Mouse (Mus musculus) forebrain, embryonic 14.5 days (tissue): ENCODE measurements around the gene Adamts18. TPM values are rescaled to one million over a fixed set of nuclear protein-coding genes. Genes with fewer than 3 reads are reported as not detected.

Source experiments
- ATAC-seq: fragments of 200-750 bp; cut with Nextera tagmentation; 2 replicates; pipeline ENCODE4 v1.8.0; 2017; ENCODE audit warnings: mild to moderate bottlenecking, moderate library complexity
- DNase-seq: peaks from one replicate; pipeline ENCODE4 v3.0.0-alpha.2; 2015; ENCODE audit warnings: low spot score
- H3K27ac ChIP-seq: fragments of 300-500 bp; sonication (generic); 2 replicates; pipeline ENCODE4 v1.5.1; 2014; ENCODE audit warnings: low read depth, mild to moderate bottlenecking, control low read depth, low read length, moderate library complexity
- H3K27me3 ChIP-seq: fragments of 300-500 bp; sonication (generic); replicated peaks from 2 replicates; pipeline ENCODE4 v1.6.1; 2014; ENCODE audit warnings: low read length, control low read depth, mixed read lengths; ENCODE audit not compliant: control insufficient read depth, insufficient read depth
- H3K36me3 ChIP-seq: fragments of 300-500 bp; sonication (generic); 2 replicates; pipeline ENCODE4 v1.6.1; 2014; ENCODE audit warnings: low read length, control low read depth; ENCODE audit not compliant: control insufficient read depth, insufficient read depth
- H3K4me1 ChIP-seq: fragments of 300-500 bp; sonication (generic); 2 replicates; pipeline ENCODE4 v1.6.1; 2014; ENCODE audit warnings: antibody characterized with exemption, low read length, control low read depth; ENCODE audit not compliant: control insufficient read depth, insufficient read depth
- H3K4me2 ChIP-seq: fragments of 300-500 bp; sonication (generic); 2 replicates; pipeline ENCODE4 v1.6.1; 2014; ENCODE audit warnings: mild to moderate bottlenecking, control low read depth, low read length
- H3K4me3 ChIP-seq: fragments of 300-500 bp; sonication (generic); 2 replicates; pipeline ENCODE4 v1.5.1; 2014; ENCODE audit warnings: low read depth, low read length, control low read depth
- H3K9ac ChIP-seq: fragments of 300-500 bp; sonication (generic); 2 replicates; pipeline ENCODE4 v1.6.1; 2014; ENCODE audit warnings: mild to moderate bottlenecking, low read length, control low read depth, moderate library complexity
- H3K9me3 ChIP-seq: fragments of 300-500 bp; sonication (generic); replicated peaks from 2 replicates; pipeline ENCODE4 v1.6.1; 2016; ENCODE audit warnings: low read length, control low read depth, mixed read lengths; ENCODE audit not compliant: control insufficient read depth
- WGBS: fragments of 180-500 bp; shearing (Covaris S2); extraction: QIAGEN DNeasy Blood & Tissue Kit; methylation state at CpG from one replicate; pipeline ENCODE4 v1.1.7; 2014; 5-methylcytosine and 5-hydroxymethylcytosine counted together
- polyA plus RNA-seq: library from polyadenylated mRNA; unstranded; fragments of >200 nt; fragmentation: Nextera tagmentation; extraction: Ambion mirVana; gene quantifications from 2 replicates; pipeline ENCODE4 v1.2.1, GENCODE M21; 2014

Adamts18 gene
- polyA plus RNA-seq, 1 experiment from 2014 or later, result 8.8 TPM

GRCm38 (mm10) chr8:113755866-113756265 lies 92.7 kb downstream of the Adamts18 start:
- Histone ChIP-seq H3K27ac (no peak overlapping the region), H3K9ac (no peak overlapping the region), H3K36me3 (no peaks in the 10 kb centered on the region), H3K4me2 (no peak overlapping the region), H3K4me1 (no peaks in the 10 kb centered on the region), H3K4me3 (no peak overlapping the region), H3K9me3 (no peaks in the 10 kb centered on the region), H3K27me3 (no peaks in the 10 kb centered on the region)
- ATAC-seq (no peak), DNase-seq (no peak)
- 52% methylated on average over 5 of the region's 5 CpGs for WGBS

GRCm38 (mm10) chr8:113753153-113753552 lies 95.4 kb downstream of the Adamts18 start:
- 92% methylated on average over 2 of the region's 2 CpGs for WGBS
- H3K36me3 ChIP-seq, result no peaks in the 10 kb centered on the region
- H3K9ac ChIP-seq, result no peak overlapping the region
- H3K27me3 ChIP-seq, result no peaks in the 10 kb centered on the region
- H3K4me1 ChIP-seq, result no peaks in the 10 kb centered on the region
- DNase-seq (no peak), ATAC-seq (no peak)
- no peaks in the 10 kb centered on the region for H3K9me3 ChIP-seq
- no peak overlapping the region for H3K4me2 ChIP-seq
- no peak overlapping the region for H3K27ac ChIP-seq
- H3K4me3 ChIP-seq, result no peak overlapping the region

GRCm38 (mm10) chr8:113752349-113752748 lies 96.2 kb downstream of the Adamts18 start:
- Histone ChIP-seq H3K9ac (no peak overlapping the region), H3K27me3 (no peaks in the 10 kb centered on the region), H3K4me2 (no peak overlapping the region), H3K36me3 (no peaks in the 10 kb centered on the region), H3K4me1 (no peaks in the 10 kb centered on the region), H3K9me3 (no peaks in the 10 kb centered on the region), H3K27ac (no peak overlapping the region), H3K4me3 (no peak overlapping the region)
- ATAC-seq, result no peak
- DNase-seq, result no peak
- 87% methylated on average over 3 of the region's 3 CpGs for WGBS

- no peaks in the 10 kb centered on the region for H3K9me3 ChIP-seq
- no peak overlapping the region for H3K9ac ChIP-seq
- 88% methylated on average over 9 of the region's 9 CpGs for WGBS
- no peak overlapping the region for H3K4me3 ChIP-seq
- H3K27me3 ChIP-seq, result no peaks in the 10 kb centered on the region
- 0 out of 2 replicates have a peak, but pooled peaks cover 7% of the 10 kb centered on the region for H3K36me3 ChIP-seq
- DNase-seq (no peak), ATAC-seq (no peak)
- H3K4me1 ChIP-seq, result no peaks in the 10 kb centered on the region
- H3K4me2 ChIP-seq, result no peak overlapping the region
- no peak overlapping the region for H3K27ac ChIP-seq
These were observed 113.0 kb downstream of the Adamts18 start for GRCm38 (mm10) chr8:113735496-113736060.

- H3K4me2 ChIP-seq, result no peak overlapping the region
- 54% methylated on average over 8 of the region's 8 CpGs for WGBS
- H3K9me3 ChIP-seq, result no peaks in the 10 kb centered on the region
These were observed 123.2 kb downstream of the Adamts18 start for GRCm38 (mm10) chr8:113725331-113725730.

GRCm38 (mm10) chr8:113723873-113724538 lies 124.5 kb downstream of the Adamts18 start:
- H3K27ac ChIP-seq, result no peak overlapping the region
- no peaks in the 10 kb centered on the region for H3K9me3 ChIP-seq
- no peak for DNase-seq
- no peak overlapping the region for H3K4me3 ChIP-seq
- no peak for ATAC-seq
- no peak overlapping the region for H3K9ac ChIP-seq
- H3K4me1 ChIP-seq, result peaks cover 5% of the 10 kb centered on the region
- no peak overlapping the region for H3K4me2 ChIP-seq
- 60% methylated on average over 5 of the region's 5 CpGs for WGBS
- no peaks in the 10 kb centered on the region for H3K36me3 ChIP-seq
- H3K27me3 ChIP-seq, result no peaks in the 10 kb centered on the region

More at GRCm38 (mm10) chr8:113725331-113725730, 123.2 kb downstream of the Adamts18 start:
- Histone ChIP-seq H3K36me3 (no peaks in the 10 kb centered on the region), H3K9ac (no peak overlapping the region), H3K4me3 (no peak overlapping the region), H3K27ac (no peak overlapping the region), H3K27me3 (no peaks in the 10 kb centered on the region), H3K4me1 (peaks cover 5% of the 10 kb centered on the region)
- DNase-seq (peak; percentile 17), ATAC-seq (no peak)

- 56% methylated on average over 13 of the region's 13 CpGs for WGBS
- H3K9me3 ChIP-seq, result no peaks in the 10 kb centered on the region
- H3K36me3 ChIP-seq, result no peaks in the 10 kb centered on the region
- H3K4me1 ChIP-seq, result peaks cover 5% of the 10 kb centered on the region
- H3K27ac ChIP-seq, result no peak overlapping the region
- no peak overlapping the region for H3K4me3 ChIP-seq
- ATAC-seq (peak; percentile 58; the same call in 1 of the 2 replicates), DNase-seq (peak; percentile 71)
- H3K9ac ChIP-seq, result no peak overlapping the region
- H3K4me2 ChIP-seq, result no peak overlapping the region
- H3K27me3 ChIP-seq, result no peaks in the 10 kb centered on the region
These were observed 127.1 kb downstream of the Adamts18 start for GRCm38 (mm10) chr8:113721459-113721858.

GRCm38 (mm10) chr8:113704968-113705367 lies 143.6 kb downstream of the Adamts18 start:
- Histone ChIP-seq H3K9ac (no peak overlapping the region), H3K9me3 (no peaks in the 10 kb centered on the region), H3K4me3 (no peak overlapping the region), H3K36me3 (no peaks in the 10 kb centered on the region), H3K4me2 (no peak overlapping the region), H3K27ac (no peak overlapping the region), H3K4me1 (no peaks in the 10 kb centered on the region), H3K27me3 (no peaks in the 10 kb centered on the region)
- ATAC-seq, result no peak
- WGBS, result 71% methylated on average over 7 of the region's 7 CpGs
- peak; percentile 27 for DNase-seq

- H3K4me2 ChIP-seq, result no peak overlapping the region
- WGBS, result 53% methylated on average over 14 of the region's 14 CpGs
- H3K36me3 ChIP-seq, result no peaks in the 10 kb centered on the region
- H3K9me3 ChIP-seq, result no peaks in the 10 kb centered on the region
- peak; percentile 57 for ATAC-seq
- peak; percentile 53 for DNase-seq
- H3K9ac ChIP-seq, result no peak overlapping the region
- H3K4me3 ChIP-seq, result no peak overlapping the region
- H3K27ac ChIP-seq, result peak overlapping the region; percentile 40; the same call in 1 of the 2 replicates
- H3K27me3 ChIP-seq, result no peaks in the 10 kb centered on the region
- H3K4me1 ChIP-seq, result peaks cover 3% of the 10 kb centered on the region; the same call in 1 of the 2 replicates
These were observed 156.8 kb downstream of the Adamts18 start for GRCm38 (mm10) chr8:113691622-113692343.
